Mouse (Mus musculus) limb, embryonic 12.5 days (tissue): ENCODE measurements at regions not wholly inside any gene's neighbourhood (a gene's known extent, or its start where the extent isn't known, plus 50 kb on each side); places are given as distances from the start of the nearest gene placed in this dataset.

Source experiments
- ATAC-seq: fragments of 200-750 bp; cut with Nextera tagmentation; 2 replicates; pipeline ENCODE4 v1.8.0; 2017; ENCODE audit warnings: low read depth, moderate TSS enrichment; ENCODE audit not compliant: insufficient number of reproducible peaks, insufficient read depth, low FRiP score, low TSS enrichment
- H3K27ac ChIP-seq: fragments of 300-500 bp; sonication (generic); 2 replicates; pipeline ENCODE4 v1.5.1; 2016; ENCODE audit warnings: mild to moderate bottlenecking, moderate library complexity
- H3K27me3 ChIP-seq: fragments of 300-500 bp; sonication (generic); 2 replicates; pipeline ENCODE4 v1.6.1; 2016; ENCODE audit warnings: mild to moderate bottlenecking, moderate library complexity
- H3K36me3 ChIP-seq: fragments of 300-500 bp; sonication (generic); 2 replicates; pipeline ENCODE4 v1.6.1; 2016; ENCODE audit warnings: mild to moderate bottlenecking, moderate library complexity
- H3K4me1 ChIP-seq: fragments of 300-500 bp; sonication (generic); replicated peaks from 2 replicates; pipeline ENCODE4 v1.6.1; 2016
- H3K4me2 ChIP-seq: fragments of 300-500 bp; sonication (generic); 2 replicates; pipeline ENCODE4 v1.6.1; 2016; ENCODE audit warnings: mild to moderate bottlenecking, moderate library complexity
- H3K4me3 ChIP-seq: fragments of 300-500 bp; sonication (generic); replicated peaks from 2 replicates; pipeline ENCODE4 v1.5.1; 2016; ENCODE audit warnings: mild to moderate bottlenecking
- H3K9ac ChIP-seq: fragments of 300-500 bp; sonication (generic); replicated peaks from 2 replicates; pipeline ENCODE4 v1.6.1; 2016; ENCODE audit warnings: mild to moderate bottlenecking, moderate library complexity
- H3K9me3 ChIP-seq: fragments of 300-500 bp; sonication (generic); 2 replicates; pipeline ENCODE4 v1.6.1; 2016; ENCODE audit warnings: mild to moderate bottlenecking, moderate library complexity
- WGBS: fragments of 180-500 bp; shearing (Covaris S2); methylation state at CpG from one replicate; pipeline ENCODE4 v1.1.7; 2016; 5-methylcytosine and 5-hydroxymethylcytosine counted together

- no peaks in the 10 kb centered on the region for H3K9me3 ChIP-seq
- H3K4me1 ChIP-seq, result peaks cover 55% of the 10 kb centered on the region
- H3K36me3 ChIP-seq, result no peaks in the 10 kb centered on the region
- peaks cover 27% of the 10 kb centered on the region for H3K27me3 ChIP-seq
- H3K27ac ChIP-seq, result peak overlapping the region; percentile 37; the same call in 1 of the 2 replicates
- peak overlapping the region; percentile 17 for H3K4me2 ChIP-seq
- ATAC-seq, result no peak
- 26% methylated on average over 5 of the region's 5 CpGs for WGBS
- no peak overlapping the region for H3K4me3 ChIP-seq
- no peak overlapping the region for H3K9ac ChIP-seq
Measured at GRCm38 (mm10) chr6:51069945-51070344, 362.5 kb upstream of the Nfe2l3 start.

DNA sequence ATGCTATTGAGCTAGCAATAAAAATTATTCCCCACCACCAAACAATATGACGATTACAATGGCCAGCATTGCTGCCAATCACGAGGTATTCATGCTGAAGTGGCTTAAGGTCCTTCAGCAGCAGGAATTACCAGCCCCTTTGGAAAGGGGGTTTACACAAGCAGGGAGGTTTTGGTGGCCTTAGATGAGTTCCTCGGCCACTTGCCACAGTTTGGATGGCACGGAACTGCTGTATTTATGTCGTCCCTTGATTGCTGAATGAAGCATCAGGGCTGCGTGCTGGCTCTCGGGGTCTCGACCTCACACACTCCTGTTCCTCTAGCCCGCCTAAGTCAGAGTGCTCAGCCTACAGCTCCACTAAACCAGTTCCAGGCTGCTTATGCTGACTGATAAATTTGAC lies 361.2 kb upstream of the Nfe2l3 start:
- H3K27me3 ChIP-seq, result peaks cover 21% of the 10 kb centered on the region; the same call in 1 of the 2 replicates
- peaks cover 56% of the 10 kb centered on the region for H3K4me1 ChIP-seq
- H3K9me3 ChIP-seq, result no peaks in the 10 kb centered on the region
- no peak overlapping the region for H3K4me3 ChIP-seq
- 43% methylated on average over 9 of the region's 9 CpGs for WGBS
- no peak overlapping the region for H3K4me2 ChIP-seq
- no peak for ATAC-seq
- no peak overlapping the region for H3K9ac ChIP-seq
- H3K36me3 ChIP-seq, result no peaks in the 10 kb centered on the region
- H3K27ac ChIP-seq, result peak overlapping the region; percentile 57; the same call in 1 of the 2 replicates

GRCm38 (mm10) chr6:51075026-51075425 lies 357.4 kb upstream of the Nfe2l3 start:
- Histone ChIP-seq H3K36me3 (no peaks in the 10 kb centered on the region), H3K4me1 (peaks cover 58% of the 10 kb centered on the region), H3K9me3 (no peaks in the 10 kb centered on the region), H3K4me3 (no peak overlapping the region), H3K9ac (no peak overlapping the region), H3K27me3 (peaks cover 12% of the 10 kb centered on the region; the same call in 1 of the 2 replicates), H3K27ac (peak overlapping the region; percentile 84), H3K4me2 (no peak overlapping the region)
- ATAC-seq, result no peak
- 79% methylated on average over 8 of the region's 8 CpGs for WGBS

GRCm38 (mm10) chr6:51076861-51077768 lies 355.4 kb upstream of the Nfe2l3 start:
- Histone ChIP-seq H3K9ac (no peak overlapping the region), H3K4me2 (no peak overlapping the region), H3K4me1 (peaks cover 46% of the 10 kb centered on the region), H3K9me3 (no peaks in the 10 kb centered on the region), H3K36me3 (no peaks in the 10 kb centered on the region), H3K27me3 (peaks cover 8% of the 10 kb centered on the region; the same call in 1 of the 2 replicates), H3K27ac (peak overlapping the region; percentile 84), H3K4me3 (no peak overlapping the region)
- peak; percentile 86 for ATAC-seq
- WGBS, result 62% methylated on average over 21 of the region's 21 CpGs

DNA sequence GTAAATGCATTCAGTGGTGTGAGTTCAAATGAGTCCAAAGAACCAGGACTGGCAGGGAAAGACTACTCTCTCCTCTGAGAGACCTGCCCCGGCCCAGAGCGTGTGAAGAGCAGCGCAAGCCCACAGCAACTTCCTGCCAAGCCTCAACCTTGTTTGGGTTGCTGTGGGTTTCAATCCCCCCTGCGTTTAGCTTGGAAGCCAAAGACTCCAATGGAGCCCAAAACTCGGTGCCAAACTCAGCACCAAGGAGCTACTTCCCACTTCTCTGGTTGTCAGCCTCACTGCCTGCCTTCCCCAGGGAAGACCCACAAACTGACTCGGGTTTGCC lies 354.7 kb upstream of the Nfe2l3 start:
- H3K4me2 ChIP-seq, result no peak overlapping the region
- H3K36me3 ChIP-seq, result no peaks in the 10 kb centered on the region
- 63% methylated on average over 6 of the region's 6 CpGs for WGBS
- H3K9me3 ChIP-seq, result no peaks in the 10 kb centered on the region
- no peak overlapping the region for H3K9ac ChIP-seq
- H3K27ac ChIP-seq, result peak overlapping the region; percentile 84
- no peak for ATAC-seq
- peaks cover 5% of the 10 kb centered on the region; the same call in 1 of the 2 replicates for H3K27me3 ChIP-seq
- no peak overlapping the region for H3K4me3 ChIP-seq
- H3K4me1 ChIP-seq, result peaks cover 46% of the 10 kb centered on the region

DNA sequence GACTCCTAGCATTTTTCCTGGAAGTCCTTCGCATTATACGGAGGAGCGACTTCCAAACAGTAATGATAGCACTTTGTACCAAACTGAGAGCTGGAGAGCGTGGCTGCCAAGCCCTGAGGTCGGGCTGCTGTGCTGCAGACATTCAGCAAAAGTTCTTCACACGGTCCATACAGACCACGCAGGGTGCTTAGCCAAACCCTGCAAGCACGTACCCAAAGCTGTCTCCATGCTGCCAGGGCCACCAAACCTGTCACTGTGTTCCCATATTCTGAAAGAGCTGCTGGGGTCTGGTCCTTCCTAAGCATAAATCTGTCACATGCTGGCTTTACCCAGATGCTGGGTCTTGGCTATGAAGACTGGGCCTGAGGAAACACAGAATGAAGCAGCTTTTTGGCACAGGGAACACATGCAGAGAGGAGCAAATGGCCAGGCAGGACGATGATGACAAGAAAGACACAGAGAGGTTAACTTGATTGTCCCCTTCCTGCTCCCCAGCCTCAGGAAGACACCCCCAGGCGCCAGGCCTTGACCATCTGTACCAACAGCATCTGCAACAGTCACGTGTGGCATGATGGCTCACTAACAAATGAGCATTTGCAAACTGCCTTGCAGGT lies 354.0 kb upstream of the Nfe2l3 start:
- no peak overlapping the region for H3K4me2 ChIP-seq
- H3K27ac ChIP-seq, result peak overlapping the region; percentile 84
- H3K9me3 ChIP-seq, result no peaks in the 10 kb centered on the region
- H3K4me1 ChIP-seq, result peaks cover 46% of the 10 kb centered on the region
- WGBS, result 62% methylated on average over 11 of the region's 11 CpGs
- H3K9ac ChIP-seq, result no peak overlapping the region
- peaks cover 3% of the 10 kb centered on the region; the same call in 1 of the 2 replicates for H3K27me3 ChIP-seq
- H3K36me3 ChIP-seq, result no peaks in the 10 kb centered on the region
- no peak overlapping the region for H3K4me3 ChIP-seq
- ATAC-seq, result no peak

GRCm38 (mm10) chr6:51078967-51079355 lies 353.5 kb upstream of the Nfe2l3 start:
- H3K9me3 ChIP-seq, result no peaks in the 10 kb centered on the region
- no peak overlapping the region for H3K9ac ChIP-seq
- no peak for ATAC-seq
- H3K36me3 ChIP-seq, result no peaks in the 10 kb centered on the region
- no peak overlapping the region for H3K4me2 ChIP-seq
- 86% methylated on average over 5 of the region's 5 CpGs for WGBS
- peaks cover 49% of the 10 kb centered on the region for H3K4me1 ChIP-seq
- H3K27ac ChIP-seq, result peak overlapping the region; percentile 84
- no peak overlapping the region for H3K4me3 ChIP-seq
- peaks cover 5% of the 10 kb centered on the region for H3K27me3 ChIP-seq

GRCm38 (mm10) chr6:51081056-51081455 lies 351.4 kb upstream of the Nfe2l3 start:
- ATAC-seq, result no peak
- H3K4me1 ChIP-seq, result peaks cover 54% of the 10 kb centered on the region
- no peak overlapping the region for H3K27ac ChIP-seq
- no peak overlapping the region for H3K4me3 ChIP-seq
- WGBS, result 63% methylated on average over 5 of the region's 5 CpGs
- peaks cover 9% of the 10 kb centered on the region for H3K27me3 ChIP-seq
- H3K9me3 ChIP-seq, result no peaks in the 10 kb centered on the region
- no peak overlapping the region for H3K4me2 ChIP-seq
- H3K9ac ChIP-seq, result no peak overlapping the region
- H3K36me3 ChIP-seq, result no peaks in the 10 kb centered on the region

GRCm38 (mm10) chr6:51084656-51085055 lies 347.8 kb upstream of the Nfe2l3 start:
- Histone ChIP-seq H3K36me3 (no peaks in the 10 kb centered on the region), H3K9ac (no peak overlapping the region), H3K4me2 (no peak overlapping the region), H3K9me3 (no peaks in the 10 kb centered on the region), H3K27me3 (peaks cover 9% of the 10 kb centered on the region), H3K4me1 (peaks cover 29% of the 10 kb centered on the region), H3K27ac (no peak overlapping the region), H3K4me3 (no peak overlapping the region)
- ATAC-seq, result no peak
- 48% methylated on average over 9 of the region's 9 CpGs for WGBS

DNA sequence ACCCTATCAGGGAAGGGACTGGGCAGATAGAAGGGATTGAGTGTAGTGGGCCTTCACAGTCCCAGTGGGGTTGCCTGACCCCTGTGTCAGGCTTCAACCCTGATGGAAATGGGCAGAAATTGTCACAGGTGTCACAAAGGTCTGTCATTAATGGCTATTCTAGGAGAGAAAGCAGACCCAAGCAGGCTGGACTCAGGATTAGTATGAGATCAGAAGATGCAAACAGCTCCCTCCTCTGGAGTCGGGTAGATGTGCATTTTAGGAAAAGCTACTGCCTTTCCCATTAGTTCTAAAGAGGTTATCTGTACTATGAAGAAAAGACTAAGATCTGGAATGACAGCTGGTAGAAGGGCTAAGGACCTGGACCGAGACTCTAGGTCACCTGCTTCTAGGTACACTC lies 346.9 kb upstream of the Nfe2l3 start:
- Histone ChIP-seq H3K4me3 (no peak overlapping the region), H3K36me3 (no peaks in the 10 kb centered on the region), H3K27ac (no peak overlapping the region), H3K9me3 (no peaks in the 10 kb centered on the region), H3K27me3 (peaks cover 9% of the 10 kb centered on the region), H3K9ac (no peak overlapping the region), H3K4me1 (peaks cover 29% of the 10 kb centered on the region), H3K4me2 (no peak overlapping the region)
- ATAC-seq, result no peak
- WGBS, result 47% methylated on average over 2 of the region's 2 CpGs

GRCm38 (mm10) chr6:51086347-51086746 lies 346.1 kb upstream of the Nfe2l3 start:
- Histone ChIP-seq H3K36me3 (no peaks in the 10 kb centered on the region), H3K27ac (no peak overlapping the region), H3K27me3 (peaks cover 9% of the 10 kb centered on the region), H3K4me2 (no peak overlapping the region), H3K4me3 (no peak overlapping the region), H3K9me3 (no peaks in the 10 kb centered on the region), H3K9ac (no peak overlapping the region), H3K4me1 (peaks cover 29% of the 10 kb centered on the region)
- ATAC-seq, result no peak
- WGBS, result 65% methylated on average over 4 of the region's 4 CpGs
